Mouse (Mus musculus) C3H10T1/2 (cell line): ENCODE results near the gene Clcn7. TPM values are rescaled to one million over a fixed set of nuclear protein-coding genes. Genes with fewer than 3 reads are reported as not detected.

Source experiments
- polyA plus RNA-seq, 2 experiments: library from polyadenylated mRNA; unstranded; fragments of >200 nt; fragmentation: generic; extraction: Trizol; gene quantifications; one replicate each; pipeline ENCODE4 v1.2.1; 2012; ENCODE audit warnings: missing spikeins in 2 of 2

Clcn7 gene
- 10 to 100 TPM in 1 of 2 experiments, 1 to 10 TPM in 1; 8.8 to 22.3 TPM for polyA plus RNA-seq

GRCm38 (mm10) chr17:25133275-25133698 lies at the start of gene Clcn7:
Clcn7 (plus strand) TSS chr17:25133391.

GRCm38 (mm10) chr17:25083444-25083931 lies 49.7 kb upstream of the Clcn7 start, which contains the start of gene Tmem204:
Tmem204 (minus strand) TSS chr17:25083591.

GRCm38 (mm10) chr17:25115664-25116432 lies 17.3 kb upstream of the Clcn7 start, which contains the start of gene Telo2:
Telo2 (minus strand) TSS chr17:25115967.

GRCm38 (mm10) chr17:25120406-25120805 lies 12.8 kb upstream of the Clcn7 start, which contains the start of gene Ptx4:
Ptx4 (plus strand) TSS chr17:25120760.

GRCm38 (mm10) chr17:25162161-25162560 lies 29.0 kb downstream of the Clcn7 start, which contains the start of gene Ccdc154:
Ccdc154 (plus strand) TSS chr17:25162461.

GRCm38 (mm10) chr17:25175411-25175810 lies 42.2 kb downstream of the Clcn7 start, which contains the start of gene Gm38655:
Gm38655 (minus strand) TSS chr17:25175471.

GRCm38 (mm10) chr17:25184129-25184691 lies 51.0 kb downstream of the Clcn7 start, which contains the start of gene BC003965:
BC003965 (plus strand) TSS chr17:25184554.

GRCm38 (mm10) chr17:25188150-25189031 lies 55.2 kb downstream of the Clcn7 start, which contains the start of gene Unkl:
Unkl (plus strand) TSS chr17:25188397.

Other genes with a start within 250 kb of the Clcn7 start
- gene Nubp2, start 247.0 kb upstream of the Clcn7 start, polyA plus RNA-seq, result 10 to 100 TPM; 52.2 to 83.5 TPM
- 10 to 100 TPM; 29.6 to 47.8 TPM for gene Spsb3, start 246.7 kb upstream of the Clcn7 start, polyA plus RNA-seq
- gene Eme2, start 238.3 kb upstream of the Clcn7 start, polyA plus RNA-seq, result 10 to 100 TPM; 10.0 to 12.7 TPM
- gene Mrps34, start 238.3 kb upstream of the Clcn7 start, polyA plus RNA-seq, result 100 to 1,000 TPM; 126 to 185 TPM
- 10 to 100 TPM; 23.3 to 53.3 TPM for gene Nme3, start 236.9 kb upstream of the Clcn7 start, polyA plus RNA-seq
- gene Mapk8ip3, start 196.4 kb upstream of the Clcn7 start, polyA plus RNA-seq, result 10 to 100 TPM in 1 of 2 experiments, 1 to 10 TPM in 1; 3.9 to 54.1 TPM
- gene Jpt2, start 172.7 kb upstream of the Clcn7 start, polyA plus RNA-seq, result 10 to 100 TPM; 19.4 to 33.6 TPM
- gene Cramp1l, start 117.6 kb upstream of the Clcn7 start, polyA plus RNA-seq, result 1 to 10 TPM in 1 of 2 experiments, under 1 TPM in 1; 0.59 to 5.7 TPM
- gene Ift140, start 117.3 kb upstream of the Clcn7 start, polyA plus RNA-seq, result 10 to 100 TPM in 1 of 2 experiments, 1 to 10 TPM in 1; 6.5 to 21.9 TPM
- under 1 TPM; 0.61 to 0.90 TPM for gene Tmem204, start 49.8 kb upstream of the Clcn7 start, polyA plus RNA-seq
- 10 to 100 TPM; 20.3 to 26.2 TPM for gene Telo2, start 17.4 kb upstream of the Clcn7 start, polyA plus RNA-seq
- not detected for gene Ptx4, start 12.6 kb upstream of the Clcn7 start, polyA plus RNA-seq
- not detected for gene Ccdc154, start 29.1 kb downstream of the Clcn7 start, polyA plus RNA-seq
- gene Gm38655, start 42.1 kb downstream of the Clcn7 start, polyA plus RNA-seq, result not detected
- gene BC003965, start 51.2 kb downstream of the Clcn7 start, polyA plus RNA-seq, result 10 to 100 TPM in 1 of 2 experiments, 1 to 10 TPM in 1; 4.9 to 10.7 TPM
- gene Unkl, start 55.0 kb downstream of the Clcn7 start, polyA plus RNA-seq, result 1 to 10 TPM in 1 of 2 experiments, under 1 TPM in 1; 0.15 to 3.8 TPM
- 10 to 100 TPM; 15.9 to 49.7 TPM for gene Gnptg, start 106.7 kb downstream of the Clcn7 start, polyA plus RNA-seq
- gene Tsr3, start 106.8 kb downstream of the Clcn7 start, polyA plus RNA-seq, result 10 to 100 TPM; 44.0 to 58.5 TPM
- under 1 TPM; 0.05 to 0.11 TPM for gene Baiap3, start 123.0 kb downstream of the Clcn7 start, polyA plus RNA-seq
- 100 to 1,000 TPM; 272 to 366 TPM for gene Ube2i, start 141.2 kb downstream of the Clcn7 start, polyA plus RNA-seq
- gene Prss34, start 165.0 kb downstream of the Clcn7 start, polyA plus RNA-seq, result not detected
- gene Prss28, start 175.3 kb downstream of the Clcn7 start, polyA plus RNA-seq, result not detected
- gene Prss29, start 185.3 kb downstream of the Clcn7 start, polyA plus RNA-seq, result not detected
- gene Tpsab1, start 212.2 kb downstream of the Clcn7 start, polyA plus RNA-seq, result not detected
- gene Tpsb2, start 232.9 kb downstream of the Clcn7 start, polyA plus RNA-seq, result not detected
- not detected for gene Tpsg1, start 235.9 kb downstream of the Clcn7 start, polyA plus RNA-seq